Mouse (Mus musculus): ENCODE measurements around the gene Klc1.
"Not testable (repeated sequence)": the region's sequence is repeated elsewhere in the genome, so short reads cannot be mapped to it uniquely, and the experiment has no call there.

Klc1 gene

GRCm38 (mm10) chr12:111758381-111759175, at the start of gene Klc1:
Klc1 (plus strand) TSS chr12:111758849.
- peak; percentile 89 for DNase-seq

DNA sequence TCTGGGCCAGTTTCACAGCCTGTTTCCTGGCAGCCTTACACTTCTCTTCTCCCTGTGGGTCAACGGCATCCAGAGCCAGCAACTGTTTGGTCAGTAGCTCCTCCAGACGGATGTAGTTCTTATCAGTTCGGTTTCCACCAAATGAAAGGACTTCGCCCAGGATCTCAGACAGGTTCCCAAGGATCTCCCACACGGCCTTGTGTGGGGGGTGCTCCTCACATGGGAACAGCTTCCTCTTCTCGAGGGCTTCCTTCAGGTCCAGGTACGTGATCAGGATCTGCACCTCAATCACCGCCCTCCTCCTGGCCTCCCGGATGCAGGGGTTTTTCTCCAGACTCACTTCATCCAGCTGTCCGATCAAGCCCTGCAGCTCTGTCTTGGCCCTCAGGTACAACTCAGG, 48.6 kb upstream of the Klc1 start:
- DNase-seq = no peak

- DNase-seq = no peak
These were observed 46.2 kb upstream of the Klc1 start for GRCm38 (mm10) chr12:111712476-111712875.

GRCm38 (mm10) chr12:111713004-111713651, 45.5 kb upstream of the Klc1 start, which contains the start of the genes Bag5 and Apopt1:
Bag5 (minus strand) TSS chr12:111713257.
Apopt1 (plus strand) TSS chr12:111713261.
- DNase-seq = peak; percentile 95

DNA sequence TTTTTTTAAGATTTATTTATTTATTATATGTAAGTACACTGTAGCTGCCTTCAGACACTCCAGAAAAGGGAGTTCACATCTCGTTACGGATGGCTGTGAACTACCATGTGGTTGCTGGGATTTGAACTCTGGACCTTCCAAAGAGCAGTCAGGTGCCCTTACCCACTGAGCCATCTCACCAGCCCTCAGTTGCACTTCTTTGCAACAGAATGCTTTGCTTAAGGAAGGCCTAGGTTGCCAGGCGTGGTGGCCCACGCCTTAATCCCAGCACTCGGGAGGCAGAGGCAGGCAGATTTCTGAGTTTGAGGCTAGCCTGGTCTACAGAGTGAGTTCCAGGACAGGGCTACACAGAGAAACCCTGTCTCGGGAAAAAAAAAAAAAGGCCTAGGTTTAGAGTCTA, 44.8 kb upstream of the Klc1 start:
- DNase-seq = not testable (repeated sequence)

DNA sequence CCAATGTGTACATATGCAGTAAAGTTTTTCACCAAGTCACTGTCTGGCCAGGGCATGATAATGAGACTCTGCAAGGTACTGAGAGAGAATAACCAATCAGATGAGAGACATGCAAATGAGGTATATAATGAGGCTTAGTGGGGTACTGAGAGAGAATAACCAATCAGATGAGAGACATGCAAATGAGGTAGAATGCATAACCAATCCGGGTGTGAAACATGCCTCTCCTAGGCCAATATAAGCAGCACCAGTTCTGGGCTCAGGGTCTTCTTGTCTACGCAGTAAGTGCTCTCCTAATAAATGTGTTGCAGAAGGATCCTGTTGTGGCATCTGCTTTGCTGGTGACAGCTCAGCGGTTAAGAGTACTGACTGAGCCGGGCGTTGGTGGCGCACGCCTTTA, 42.1 kb upstream of the Klc1 start:
- no peak for DNase-seq

DNA sequence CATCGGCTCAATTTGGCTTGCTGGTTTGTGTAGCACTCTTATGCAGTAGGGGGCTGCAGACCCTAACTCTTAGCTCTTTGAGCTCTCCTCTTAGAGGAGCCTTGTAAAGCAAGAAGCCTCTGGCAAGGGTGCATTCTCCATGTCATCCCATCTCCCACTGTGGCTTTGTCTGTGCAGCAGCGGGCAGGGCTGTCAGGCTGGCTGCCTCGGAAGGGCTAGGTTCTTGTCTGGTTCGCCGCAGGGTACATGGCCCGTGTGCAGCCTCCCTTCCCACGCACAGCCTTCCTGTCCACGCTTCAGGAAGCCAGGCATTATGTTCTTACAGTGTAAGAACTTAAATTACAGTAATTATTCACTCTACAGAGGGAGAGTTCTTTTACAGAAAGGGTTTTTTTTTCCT, 40.0 kb upstream of the Klc1 start:
- no peak for DNase-seq

GRCm38 (mm10) chr12:111720222-111720621, 38.4 kb upstream of the Klc1 start:
- DNase-seq = no peak

DNA sequence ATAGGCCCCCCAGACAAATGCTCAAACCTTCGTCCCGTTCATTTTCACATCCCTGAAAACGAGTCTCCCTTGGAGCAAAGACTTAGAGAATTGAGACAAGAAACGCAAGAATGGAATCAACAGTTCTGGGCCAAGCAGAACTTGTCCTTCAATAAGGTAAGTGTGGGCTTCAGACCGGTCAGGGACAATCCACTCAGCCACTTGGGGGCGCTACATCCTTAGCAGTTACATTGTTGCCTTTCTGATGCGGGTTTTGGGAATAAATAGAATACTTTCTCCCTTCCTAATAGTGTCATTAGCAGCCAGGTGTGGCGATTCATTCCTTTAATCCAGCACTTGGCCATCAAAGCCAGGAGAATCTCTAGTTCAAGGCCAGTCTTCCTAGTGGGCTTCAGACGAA, 36.0 kb upstream of the Klc1 start:
- DNase-seq = no peak

DNA sequence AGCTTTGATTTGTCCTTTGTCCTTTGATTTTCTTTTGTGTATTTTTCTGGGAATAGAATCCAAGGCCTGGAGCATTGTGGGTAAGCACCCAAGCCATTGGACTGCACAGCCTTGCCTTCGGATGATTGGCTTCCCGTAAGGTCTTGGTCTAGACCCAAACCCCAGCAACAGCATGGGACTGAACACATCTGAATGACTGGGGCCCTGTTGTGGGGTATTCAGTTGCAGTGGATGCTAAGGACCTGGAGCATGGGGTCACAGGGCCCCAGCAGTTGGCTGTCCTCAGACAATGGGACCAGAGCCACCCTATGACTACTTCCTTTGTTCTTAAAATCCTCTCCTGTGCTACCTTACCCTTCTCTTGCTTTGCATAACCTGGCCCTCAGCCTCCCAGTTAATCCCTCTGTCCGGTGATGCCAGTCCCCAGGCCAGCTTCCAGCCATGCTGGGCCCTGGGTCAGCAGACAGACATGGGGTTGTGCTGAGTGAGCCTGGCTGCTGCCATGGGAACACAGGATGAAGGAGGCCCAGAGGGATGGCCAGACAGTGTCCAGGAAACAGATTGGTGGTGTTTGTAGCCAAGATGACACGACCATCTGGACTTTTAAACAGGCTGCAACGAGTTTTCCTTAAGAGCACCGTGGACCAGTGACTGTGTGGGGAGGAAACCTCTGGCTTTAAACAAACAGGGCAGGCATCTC, 33.9 kb upstream of the Klc1 start:
- no peak for DNase-seq

- DNase-seq = peak; percentile 65
These were observed 33.1 kb upstream of the Klc1 start for GRCm38 (mm10) chr12:111725338-111726121.

- DNase-seq = peak; percentile 66
These were observed 32.6 kb upstream of the Klc1 start for GRCm38 (mm10) chr12:111726122-111726463.

GRCm38 (mm10) chr12:111727956-111728355, 30.7 kb upstream of the Klc1 start:
- no peak for DNase-seq

DNA sequence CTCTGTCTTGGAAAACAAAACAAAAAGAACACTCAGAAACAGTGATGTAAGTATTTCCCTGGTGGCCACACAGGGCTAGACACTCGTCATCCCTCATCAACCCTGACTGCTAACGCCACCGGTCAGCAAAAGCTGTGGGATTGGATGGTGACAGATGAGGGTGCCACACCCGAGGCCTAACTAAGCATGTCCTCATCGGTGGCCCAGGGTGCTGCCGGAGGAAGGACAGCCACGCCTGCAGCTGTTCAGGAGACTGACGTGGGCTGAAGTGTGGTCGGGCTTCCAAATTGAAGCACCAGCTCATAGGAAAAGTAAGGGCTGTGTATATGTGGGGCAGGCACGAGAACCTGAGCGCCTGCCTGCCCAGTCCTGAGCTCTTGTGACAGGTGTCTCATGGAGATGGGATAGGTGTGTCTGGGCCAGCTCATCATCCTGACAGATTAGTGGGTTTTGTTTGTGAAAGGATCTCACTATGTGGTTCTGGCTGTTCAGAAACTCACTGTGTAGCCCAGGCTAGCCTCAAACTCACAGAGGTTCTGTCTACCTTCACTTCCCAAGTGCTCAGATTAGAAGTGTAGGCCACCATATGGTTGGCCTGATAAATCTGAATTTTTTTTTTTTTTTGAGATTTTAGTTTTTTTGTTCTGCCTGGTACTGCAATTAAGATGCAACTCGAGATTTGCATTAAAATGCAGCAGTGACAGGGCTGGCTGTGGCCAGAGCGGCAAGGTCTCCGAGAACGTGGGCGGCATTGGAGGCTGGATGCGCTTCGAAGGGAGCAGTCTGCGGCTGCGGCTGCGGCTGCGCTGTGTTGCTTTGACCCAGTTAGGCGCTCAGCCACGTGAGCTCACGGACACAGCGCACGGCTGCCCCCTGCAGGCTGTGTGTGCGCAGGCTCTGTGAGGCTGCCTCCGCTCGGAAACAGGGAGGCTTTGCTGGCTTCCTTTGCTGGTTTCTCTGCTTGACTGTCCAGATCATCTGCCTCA, 26.5 kb upstream of the Klc1 start:
- DNase-seq = peak; percentile 88

DNA sequence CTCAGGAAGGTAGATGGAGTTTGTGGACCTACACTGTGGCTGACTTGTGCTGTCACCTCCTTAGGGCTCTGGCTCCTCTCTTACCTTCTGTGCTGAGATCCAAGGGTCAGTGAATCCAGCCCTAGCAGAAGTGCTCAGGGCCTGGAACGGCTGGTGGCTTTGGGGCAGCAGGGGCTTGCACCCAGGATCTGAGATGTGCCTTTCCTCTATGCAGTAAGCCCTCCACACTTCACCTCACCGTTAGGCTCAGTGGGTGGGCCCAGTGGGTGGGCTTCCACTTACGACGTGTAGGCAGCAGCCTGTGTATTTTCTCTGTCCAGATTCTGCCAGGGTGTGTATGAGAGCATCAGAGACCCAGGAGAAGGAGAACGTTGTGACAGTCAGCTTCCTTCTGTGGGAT, 25.7 kb upstream of the Klc1 start:
- no peak for DNase-seq

DNA sequence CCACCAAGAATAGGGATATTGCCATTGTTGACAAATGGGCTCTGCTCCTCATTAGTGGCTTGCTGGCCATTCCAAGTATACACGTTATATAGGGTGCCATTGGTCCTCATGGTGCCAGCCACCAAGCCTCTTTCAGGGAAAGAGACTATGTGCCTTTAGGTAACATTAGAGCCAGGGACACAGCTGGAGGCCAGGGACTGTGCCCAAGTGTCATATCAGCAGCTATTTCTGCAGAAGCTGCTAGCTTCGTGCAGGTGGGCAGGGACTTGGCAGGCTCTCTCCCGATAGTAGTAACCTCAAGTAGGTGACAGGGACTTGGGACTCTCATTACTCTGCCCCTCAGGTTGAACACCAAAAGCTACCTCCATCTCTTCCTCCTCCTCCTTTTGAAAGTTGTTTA, 23.7 kb upstream of the Klc1 start:
- no peak for DNase-seq

GRCm38 (mm10) chr12:111736676-111737075, 22.0 kb upstream of the Klc1 start:
- DNase-seq = not testable (repeated sequence)

DNA sequence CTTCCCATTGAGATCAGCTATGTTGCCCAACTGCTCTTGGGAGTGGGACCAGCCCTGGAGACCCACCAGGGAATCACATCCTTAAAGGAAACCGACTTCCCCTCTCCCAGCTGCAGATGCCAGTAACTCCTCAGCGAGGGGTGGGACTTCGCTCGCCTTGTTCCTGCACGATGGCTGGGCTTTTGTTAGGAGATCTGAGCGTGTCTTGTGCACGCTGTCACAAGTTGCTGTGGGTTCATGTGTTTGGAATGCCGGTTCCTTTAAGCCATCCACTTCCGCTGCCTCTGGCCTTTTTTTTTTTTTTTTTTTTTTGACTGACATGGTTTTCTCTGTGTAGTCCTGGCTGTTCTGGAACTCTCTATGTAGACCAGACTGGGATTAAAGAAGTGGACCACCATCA, 21.3 kb upstream of the Klc1 start:
- DNase-seq = no peak

DNA sequence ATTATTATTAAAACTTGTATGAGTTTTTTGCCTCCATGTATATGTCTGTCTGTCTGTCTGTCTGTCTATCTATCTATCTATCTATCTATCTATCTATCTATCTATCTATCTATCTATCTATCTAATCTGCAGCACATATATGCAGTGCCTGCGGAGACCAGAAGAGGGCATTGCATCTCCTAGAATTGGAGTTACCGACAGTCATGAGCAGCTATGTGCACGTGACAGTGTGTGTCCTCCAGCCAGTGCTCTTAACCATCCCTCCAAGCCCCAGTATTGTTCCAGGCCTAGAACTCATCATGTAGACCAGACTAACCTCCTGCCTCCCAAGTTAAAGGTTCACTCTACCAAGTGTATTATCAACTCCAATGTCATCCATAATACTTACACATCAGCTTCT, 19.9 kb upstream of the Klc1 start:
- DNase-seq = no peak

DNA sequence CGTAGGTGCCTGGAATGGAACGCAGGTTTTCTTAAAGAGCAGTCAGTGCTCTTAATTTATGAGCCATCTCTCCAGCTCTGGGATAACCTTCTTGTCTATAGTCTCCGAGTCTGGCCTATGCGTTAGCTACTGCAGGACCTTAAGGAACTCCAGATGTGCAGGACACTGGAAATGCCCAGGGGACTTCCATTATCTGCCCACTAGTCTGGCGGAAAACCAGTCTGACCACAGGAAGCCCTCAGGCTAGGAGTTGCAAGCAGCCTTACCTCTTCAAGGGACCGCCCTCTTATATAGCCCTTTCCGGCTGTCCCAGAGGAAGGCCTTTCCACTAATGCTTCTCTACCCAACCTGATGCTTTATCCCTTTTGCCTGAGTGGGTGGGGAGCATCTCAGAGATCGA, 17.3 kb upstream of the Klc1 start:
- no peak for DNase-seq

DNA sequence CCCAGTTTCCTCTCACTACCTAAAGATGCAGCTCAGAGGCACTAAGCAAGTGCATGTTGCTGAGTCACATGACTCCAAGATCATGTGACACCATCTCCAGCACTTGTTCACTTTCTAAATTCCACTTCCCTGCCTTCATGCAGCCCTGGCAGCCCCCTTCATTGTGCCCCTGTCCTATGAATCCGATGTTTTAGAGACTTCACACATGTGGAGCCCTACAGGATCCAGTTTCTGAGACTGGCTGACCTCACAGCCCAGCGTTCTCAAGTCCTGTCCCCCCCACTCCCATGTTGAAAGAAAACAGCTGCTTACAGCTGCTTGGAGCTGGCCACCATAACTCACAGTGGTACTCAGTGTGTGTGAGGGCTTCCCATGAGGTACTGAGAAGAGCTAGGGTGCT, 15.2 kb upstream of the Klc1 start:
- DNase-seq = no peak

DNA sequence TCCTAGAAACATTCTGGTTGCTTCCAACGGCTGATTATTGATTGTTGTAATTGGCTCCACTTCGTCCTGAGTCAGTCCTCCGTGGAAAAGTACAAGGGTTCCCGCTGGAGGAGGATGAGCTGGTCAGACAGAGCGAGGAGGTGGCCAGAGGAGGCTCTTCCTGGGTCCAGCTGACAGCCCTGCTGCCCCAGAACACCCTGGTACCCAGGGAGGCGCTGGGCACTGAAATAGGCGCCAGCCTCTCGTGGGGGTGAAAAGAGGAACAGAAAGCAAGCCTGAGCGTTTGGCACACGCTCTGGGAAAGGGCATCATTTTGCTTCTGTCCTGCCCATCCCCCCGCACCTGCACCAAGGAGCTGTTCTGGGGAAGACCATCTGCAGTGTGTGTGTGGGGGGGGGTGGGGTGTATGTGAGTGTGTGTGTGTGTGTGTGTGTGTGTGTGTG, 14.6 kb upstream of the Klc1 start:
- no peak for DNase-seq

Measured in right cerebral cortex, postnatal 25 days (tissue).